Mouse (Mus musculus) limb, embryonic 11.5 days (tissue): Measurements from ENCODE around the gene Gm21060. TPM values are rescaled to one million over a fixed set of nuclear protein-coding genes. Genes with fewer than 3 reads are reported as not detected.
"Not testable (repeated sequence)": the region's sequence is repeated elsewhere in the genome, so short reads cannot be mapped to it uniquely, and the experiment has no call there.

Experiments used
- ATAC-seq: fragments of 200-750 bp; cut with Nextera tagmentation; 2 replicates; pipeline ENCODE4 v1.8.0; 2017; ENCODE audit warnings: low read depth; ENCODE audit not compliant: insufficient number of reproducible peaks, low FRiP score, low TSS enrichment
- DNase-seq: peaks from one replicate; pipeline ENCODE4 v3.0.0-alpha.2; 2015; ENCODE audit warnings: low spot score
- H3K27ac ChIP-seq: fragments of 300-500 bp; sonication (generic); replicated peaks from 2 replicates; pipeline ENCODE4 v1.5.1; 2014; ENCODE audit warnings: low read depth, mild to moderate bottlenecking, low read length
- H3K27me3 ChIP-seq: fragments of 300-500 bp; sonication (generic); 2 replicates; pipeline ENCODE4 v1.6.1; 2014; ENCODE audit warnings: mild to moderate bottlenecking, low read length, mixed read lengths; ENCODE audit not compliant: control insufficient read depth, insufficient read depth
- H3K36me3 ChIP-seq: fragments of 300-500 bp; sonication (generic); 2 replicates; pipeline ENCODE4 v1.6.1; 2014; ENCODE audit warnings: mild to moderate bottlenecking, low read length, moderate library complexity, mixed read lengths; ENCODE audit not compliant: control insufficient read depth, insufficient read depth
- H3K4me1 ChIP-seq: fragments of 300-500 bp; sonication (generic); 2 replicates; pipeline ENCODE4 v1.6.1; 2014; ENCODE audit warnings: low read length, mixed read lengths; ENCODE audit not compliant: control insufficient read depth, insufficient read depth
- H3K4me2 ChIP-seq: fragments of 300-500 bp; sonication (generic); 2 replicates; pipeline ENCODE4 v1.6.1; 2014; ENCODE audit warnings: low read depth, mild to moderate bottlenecking, moderate library complexity; ENCODE audit not compliant: severe bottlenecking
- H3K4me3 ChIP-seq: fragments of 300-500 bp; sonication (generic); 2 replicates; pipeline ENCODE4 v1.5.1; 2014; ENCODE audit warnings: low read depth, low read length
- H3K9ac ChIP-seq: fragments of 300-500 bp; sonication (generic); 2 replicates; pipeline ENCODE4 v1.6.1; 2014; ENCODE audit warnings: mild to moderate bottlenecking, low read length
- H3K9me3 ChIP-seq: fragments of 300-500 bp; sonication (generic); 2 replicates; pipeline ENCODE4 v1.6.1; 2016; ENCODE audit warnings: low read length; ENCODE audit not compliant: control insufficient read depth
- WGBS: fragments of 180-500 bp; shearing (Covaris S2); extraction: QIAGEN DNeasy Blood & Tissue Kit; methylation state at CpG from one replicate; pipeline ENCODE4 v1.1.7; 2014; 5-methylcytosine and 5-hydroxymethylcytosine counted together
- polyA plus RNA-seq: library from polyadenylated mRNA; unstranded; fragments of >200 nt; fragmentation: Nextera tagmentation; extraction: Ambion mirVana; gene quantifications from 2 replicates; pipeline ENCODE4 v1.2.1, GENCODE M21; 2014

The Gm21060 gene
- polyA plus RNA-seq, 1 experiment from 2014 or later: not detected

- Histone ChIP-seq H3K9me3 (no peaks in the 10 kb centered on the region), H3K4me3 (no peak overlapping the region), H3K27me3 (no peaks in the 10 kb centered on the region), H3K27ac (no peak overlapping the region), H3K9ac (no peak overlapping the region), H3K4me1 (no peaks in the 10 kb centered on the region), H3K4me2 (no peak overlapping the region), H3K36me3 (no peaks in the 10 kb centered on the region)
- no peak for DNase-seq
- no peak for ATAC-seq
- WGBS: 90% methylated on average over 7 of the region's 7 CpGs
These were observed 40.5 kb downstream of the Gm21060 start for GRCm38 (mm10) chr19:61256166-61256887.

GRCm38 (mm10) chr19:61247334-61247733 lies 49.5 kb downstream of the Gm21060 start:
- ATAC-seq, H3K9ac ChIP-seq, H3K4me2 ChIP-seq, DNase-seq, H3K27ac ChIP-seq, H3K27me3 ChIP-seq, H3K4me1 ChIP-seq, H3K4me3 ChIP-seq, H3K9me3 ChIP-seq, H3K36me3 ChIP-seq: not testable (repeated sequence)
- 72% methylated on average over 4 of the region's 4 CpGs for WGBS

Other genes with a start within 250 kb of the Gm21060 start
- gene Zfp950, start 156.2 kb downstream of the Gm21060 start, polyA plus RNA-seq: 28.2 and 29.2 TPM in 2 replicates
- 0.13 TPM in 1 of 2 replicates, not detected in the other for gene Gm7102, start 120.8 kb downstream of the Gm21060 start, polyA plus RNA-seq
- gene Gm6020, start 113.2 kb downstream of the Gm21060 start, polyA plus RNA-seq: not detected in 2 replicates
- gene Csf2ra, start 68.6 kb downstream of the Gm21060 start, polyA plus RNA-seq: 15.1 and 17.6 TPM in 2 replicates